ENCODE assay signal across 8 mouse cellular contexts in the genomic region with DNA sequence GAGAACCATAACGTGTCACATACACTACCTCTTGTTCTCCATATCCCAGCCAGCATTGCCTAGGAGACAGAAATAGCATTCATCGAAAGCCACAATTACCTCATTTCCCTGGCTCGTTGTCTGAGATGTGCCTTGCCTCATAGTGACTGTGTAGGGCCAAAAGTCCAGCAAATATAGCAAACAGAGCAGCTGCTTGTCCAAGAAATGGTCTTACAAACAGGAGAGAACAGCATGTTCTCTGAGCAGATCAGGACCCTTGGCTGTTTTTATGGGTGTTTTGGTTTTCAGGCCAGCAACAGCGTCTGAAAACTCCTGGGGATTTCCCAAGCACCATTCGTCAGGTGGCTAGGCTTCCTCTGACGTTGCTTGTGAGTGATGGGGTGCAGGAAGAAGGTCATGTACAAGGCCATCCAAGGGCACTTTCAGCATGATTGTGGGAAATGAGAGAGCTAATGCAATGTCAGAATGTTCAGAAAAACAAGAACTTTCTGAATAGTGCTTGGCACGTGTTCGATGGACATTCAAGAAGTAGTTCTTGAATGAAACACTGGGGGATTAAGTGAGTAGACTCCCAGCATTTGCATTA.
DNase-seq lines count a peak whose midpoint lies in the region; ATAC-seq and TF ChIP-seq lines count a peak whose summit lies in the region.

No protein-coding gene starts in this region.

- no peak overlapping the region for H3K4me2 ChIP-seq in embryonic facial prominence, embryonic 14.5 days (ENCODE audit: low read depth, low read length)
- no peak overlapping the region for H3K4me2 ChIP-seq in heart, embryonic 15.5 days
- no peak overlapping the region for H3K4me2 ChIP-seq in intestine, postnatal 0 days (replicated peaks; ENCODE audit: low read depth)

- WGBS in embryonic facial prominence, embryonic 14.5 days: 66% methylated on average over 8 of the region's 8 CpGs
- 75% methylated on average over 8 of the region's 8 CpGs for WGBS in embryonic facial prominence, embryonic 10.5 days
- WGBS in heart, embryonic 15.5 days: 46% methylated on average over 8 of the region's 8 CpGs
- 63% methylated on average over 8 of the region's 8 CpGs for WGBS in intestine, postnatal 0 days

- no peaks in the 10 kb centered on the region for H3K9me3 ChIP-seq in embryonic facial prominence, embryonic 14.5 days (ENCODE audit: control insufficient read depth, low read length)
- no peaks in the 10 kb centered on the region for H3K9me3 ChIP-seq in embryonic facial prominence, embryonic 10.5 days
- H3K9me3 ChIP-seq in heart, embryonic 15.5 days (replicated peaks): no peaks in the 10 kb centered on the region
- no peaks in the 10 kb centered on the region for H3K9me3 ChIP-seq in intestine, postnatal 0 days (ENCODE audit: control insufficient read depth)

- peak; percentile 27 for DNase-seq in embryonic facial prominence, embryonic 14.5 days (ENCODE audit: low spot score)
- DNase-seq in embryonic facial prominence, embryonic 10.5 days (ENCODE audit: low spot score): no peak
- peak; percentile 41 to 73 for DNase-seq in adrenal gland, adult (ENCODE audit: inconsistent age in 2 of 2, low spot score in 1 of 2)
- peak; percentile 72 for DNase-seq in lung, postnatal 25 days (ENCODE audit: low spot score)
- DNase-seq in layer of hippocampus, adult 2 months (ENCODE audit: low spot score in 2 of 2): no peak
- no peak for DNase-seq in right cerebral cortex, postnatal 14 days

- H3K4me1 ChIP-seq in embryonic facial prominence, embryonic 14.5 days (ENCODE audit: control insufficient read depth, insufficient read depth, low read length): peaks cover 9% of the 10 kb centered on the region; the same call in 1 of the 2 replicates
- no peaks in the 10 kb centered on the region for H3K4me1 ChIP-seq in embryonic facial prominence, embryonic 10.5 days
- H3K4me1 ChIP-seq in heart, embryonic 15.5 days (replicated peaks): 0 out of 2 replicates have a peak, but pooled peaks cover 3% of the 10 kb centered on the region
- no peaks in the 10 kb centered on the region for H3K4me1 ChIP-seq in intestine, postnatal 0 days (replicated peaks; ENCODE audit: control insufficient read depth, insufficient read depth, low read length)

- H3K27ac ChIP-seq in embryonic facial prominence, embryonic 14.5 days (replicated peaks; ENCODE audit: low read depth, low read length): no peak overlapping the region
- H3K27ac ChIP-seq in embryonic facial prominence, embryonic 10.5 days (replicated peaks): no peak overlapping the region
- peak overlapping the region; percentile 21 for H3K27ac ChIP-seq in heart, embryonic 15.5 days
- H3K27ac ChIP-seq in intestine, postnatal 0 days (ENCODE audit: low read depth, low read length): no peak overlapping the region
- no peak overlapping the region for H3K27ac ChIP-seq in layer of hippocampus, adult 2 months

- ATAC-seq in embryonic facial prominence, embryonic 14.5 days (ENCODE audit: low read depth): no peak
- peak; percentile 67; the same call in 1 of the 2 replicates for ATAC-seq in heart, embryonic 15.5 days (replicated peaks; ENCODE audit: insufficient number of reproducible peaks, insufficient read depth, low FRiP score, low read depth)
- ATAC-seq in intestine, postnatal 0 days: no peak

- TF ChIP-seq CTCF in intestine, postnatal 0 days (IDR thresholded peaks at IDR 0.05; ENCODE audit: low read depth): no peak
- TF ChIP-seq CTCF in layer of hippocampus, adult 2 months (conservative IDR thresholded peaks at IDR 0.05): no peak

- no peak overlapping the region for H3K4me3 ChIP-seq in embryonic facial prominence, embryonic 14.5 days (ENCODE audit: low read depth, low read length)
- no peak overlapping the region for H3K4me3 ChIP-seq in embryonic facial prominence, embryonic 10.5 days
- no peak overlapping the region for H3K4me3 ChIP-seq in heart, embryonic 15.5 days
- no peak overlapping the region for H3K4me3 ChIP-seq in intestine, postnatal 0 days (ENCODE audit: low read depth, low read length)
- no peak overlapping the region for H3K4me3 ChIP-seq in layer of hippocampus, adult 2 months

- no peaks in the 10 kb centered on the region for H3K36me3 ChIP-seq in embryonic facial prominence, embryonic 14.5 days (ENCODE audit: control insufficient read depth, insufficient read depth, low read length)
- H3K36me3 ChIP-seq in embryonic facial prominence, embryonic 10.5 days (replicated peaks): no peaks in the 10 kb centered on the region
- H3K36me3 ChIP-seq in heart, embryonic 15.5 days: no peaks in the 10 kb centered on the region
- H3K36me3 ChIP-seq in intestine, postnatal 0 days (ENCODE audit: control insufficient read depth, insufficient read depth): no peaks in the 10 kb centered on the region

- H3K9ac ChIP-seq in embryonic facial prominence, embryonic 14.5 days (ENCODE audit: low read depth, low read length): no peak overlapping the region
- no peak overlapping the region for H3K9ac ChIP-seq in heart, embryonic 15.5 days
- no peak overlapping the region for H3K9ac ChIP-seq in intestine, postnatal 0 days (ENCODE audit: low read depth, low read length)

- no peaks in the 10 kb centered on the region for H3K27me3 ChIP-seq in embryonic facial prominence, embryonic 14.5 days (replicated peaks; ENCODE audit: control insufficient read depth, insufficient read depth, low read length)
- H3K27me3 ChIP-seq in embryonic facial prominence, embryonic 10.5 days (replicated peaks; ENCODE audit: low read depth, poor library complexity, severe bottlenecking): no peaks in the 10 kb centered on the region
- H3K27me3 ChIP-seq in heart, embryonic 15.5 days: no peaks in the 10 kb centered on the region
- no peaks in the 10 kb centered on the region for H3K27me3 ChIP-seq in intestine, postnatal 0 days (replicated peaks; ENCODE audit: control insufficient read depth, insufficient read depth, low read length)

Comparison
In these comparisons a context has a peak if more than half of its experiments do, and no peak if none do; other contexts are left out.
1. DNase-seq: peak in embryonic facial prominence, embryonic 14.5 days (single experiment), adrenal gland, adult (2 of 2) and lung, postnatal 25 days (single experiment); none in embryonic facial prominence, embryonic 10.5 days (single experiment), layer of hippocampus, adult 2 months (0 of 2) and right cerebral cortex, postnatal 14 days (single experiment).